Mouse (Mus musculus): ENCODE data around the gene Mroh8. TPM values are rescaled to one million over a fixed set of nuclear protein-coding genes. Genes with fewer than 3 reads are reported as not detected.
A peak's percentile ranks its signal among the peaks of the same experiment; 100 is the strongest.
"Not testable (repeated sequence)": the region's sequence is repeated elsewhere in the genome, so short reads cannot be mapped to it uniquely, and the experiment has no call there.

Mroh8 gene
- polyA plus RNA-seq, 1 experiment from 2014 or later: 0.51 TPM

- no peaks in the 10 kb centered on the region for H3K27me3 ChIP-seq (replicated peaks; ENCODE audit: control insufficient read depth, insufficient read depth, low read length)
- no peaks in the 10 kb centered on the region for H3K36me3 ChIP-seq (ENCODE audit: control insufficient read depth, insufficient read depth, low read length)
- H3K4me3 ChIP-seq (ENCODE audit: low read length): no peak overlapping the region
- no peak for ATAC-seq
- no peak overlapping the region for H3K9ac ChIP-seq (ENCODE audit: low read depth, low read length)
- 0 out of 2 replicates have a peak, but pooled peaks cover 2% of the 10 kb centered on the region for H3K9me3 ChIP-seq (ENCODE audit: control insufficient read depth, low read length)
- no peaks in the 10 kb centered on the region for H3K4me1 ChIP-seq (ENCODE audit: control insufficient read depth, insufficient read depth, low read depth, low read length)
- H3K4me2 ChIP-seq (ENCODE audit: low read length): no peak overlapping the region
- no peak overlapping the region for H3K27ac ChIP-seq (ENCODE audit: low read depth, low read length)
- WGBS: 93% methylated on average over 7 of the region's 7 CpGs
Observed at GRCm38 (mm10) chr2:157211731-157212130, 67.6 kb downstream of the Mroh8 start.

- Histone ChIP-seq H3K4me1 (ENCODE audit: control insufficient read depth, insufficient read depth, low read depth, low read length) (peaks cover 7% of the 10 kb centered on the region; the same call in 1 of the 2 replicates), H3K36me3 (ENCODE audit: control insufficient read depth, insufficient read depth, low read length) (no peaks in the 10 kb centered on the region), H3K9ac (ENCODE audit: low read depth, low read length) (peak within 1 kb of the TSS; percentile 97), H3K27me3 (replicated peaks; ENCODE audit: control insufficient read depth, insufficient read depth, low read length) (no peaks in the 10 kb centered on the region), H3K4me3 (ENCODE audit: low read length) (peak within 1 kb of the TSS; percentile 86), H3K9me3 (ENCODE audit: control insufficient read depth, low read length) (0 out of 2 replicates have a peak, but pooled peaks cover 2% of the 10 kb centered on the region), H3K4me2 (ENCODE audit: low read length) (peak within 1 kb of the TSS; percentile 80), H3K27ac (ENCODE audit: low read depth, low read length) (peak within 1 kb of the TSS; percentile 98)
- WGBS: 2% methylated on average over 73 of the region's 73 CpGs
- ATAC-seq: peak; percentile 91
Observed at GRCm38 (mm10) chr2:157204366-157205218, 74.8 kb downstream of the Mroh8 start, which contains the start of gene Rbl1. Gene Rbl1, minus strand, starts transcription at chr2:157204534.

- WGBS: 1% methylated on average over 40 of the region's 49 CpGs
- ATAC-seq: peak; percentile 89
- peak overlapping the region; percentile 86 for H3K4me3 ChIP-seq (ENCODE audit: low read length)
- peak overlapping the region; percentile 80 for H3K4me2 ChIP-seq (ENCODE audit: low read length)
- peaks cover 1% of the 10 kb centered on the region; the same call in 1 of the 2 replicates for H3K36me3 ChIP-seq (ENCODE audit: control insufficient read depth, insufficient read depth, low read length)
- H3K9ac ChIP-seq (ENCODE audit: low read depth, low read length): peak overlapping the region; percentile 97
- 0 out of 2 replicates have a peak, but pooled peaks cover 2% of the 10 kb centered on the region for H3K9me3 ChIP-seq (ENCODE audit: control insufficient read depth, low read length)
- H3K27me3 ChIP-seq (replicated peaks; ENCODE audit: control insufficient read depth, insufficient read depth, low read length): no peaks in the 10 kb centered on the region
- peak overlapping the region; percentile 98 for H3K27ac ChIP-seq (ENCODE audit: low read depth, low read length)
- peaks cover 7% of the 10 kb centered on the region; the same call in 1 of the 2 replicates for H3K4me1 ChIP-seq (ENCODE audit: control insufficient read depth, insufficient read depth, low read depth, low read length)
Observed at GRCm38 (mm10) chr2:157203459-157204365, 75.6 kb downstream of the Mroh8 start.

GRCm38 (mm10) chr2:157203026-157203425, 76.3 kb downstream of the Mroh8 start:
- peak overlapping the region; percentile 80 for H3K4me2 ChIP-seq (ENCODE audit: low read length)
- no peak overlapping the region for H3K27ac ChIP-seq (ENCODE audit: low read depth, low read length)
- H3K36me3 ChIP-seq (ENCODE audit: control insufficient read depth, insufficient read depth, low read length): peaks cover 3% of the 10 kb centered on the region; the same call in 1 of the 2 replicates
- ATAC-seq: no peak
- H3K9ac ChIP-seq (ENCODE audit: low read depth, low read length): no peak overlapping the region
- H3K9me3 ChIP-seq (ENCODE audit: control insufficient read depth, low read length): 0 out of 2 replicates have a peak, but pooled peaks cover 2% of the 10 kb centered on the region
- H3K4me1 ChIP-seq (ENCODE audit: control insufficient read depth, insufficient read depth, low read depth, low read length): peaks cover 7% of the 10 kb centered on the region; the same call in 1 of the 2 replicates
- no peak overlapping the region for H3K4me3 ChIP-seq (ENCODE audit: low read length)
- no peaks in the 10 kb centered on the region for H3K27me3 ChIP-seq (replicated peaks; ENCODE audit: control insufficient read depth, insufficient read depth, low read length)

GRCm38 (mm10) chr2:157202361-157202760, 77.0 kb downstream of the Mroh8 start:
- Histone ChIP-seq H3K4me2 (ENCODE audit: low read length) (no peak overlapping the region), H3K9ac (ENCODE audit: low read depth, low read length) (no peak overlapping the region), H3K9me3 (ENCODE audit: control insufficient read depth, low read length) (0 out of 2 replicates have a peak, but pooled peaks cover 1% of the 10 kb centered on the region), H3K4me3 (ENCODE audit: low read length) (no peak overlapping the region), H3K27me3 (replicated peaks; ENCODE audit: control insufficient read depth, insufficient read depth, low read length) (no peaks in the 10 kb centered on the region), H3K27ac (ENCODE audit: low read depth, low read length) (no peak overlapping the region), H3K4me1 (ENCODE audit: control insufficient read depth, insufficient read depth, low read depth, low read length) (peaks cover 7% of the 10 kb centered on the region; the same call in 1 of the 2 replicates), H3K36me3 (ENCODE audit: control insufficient read depth, insufficient read depth, low read length) (peaks cover 3% of the 10 kb centered on the region; the same call in 1 of the 2 replicates)
- 72% methylated on average over 6 of the region's 6 CpGs for WGBS
- no peak for ATAC-seq

- Histone ChIP-seq H3K4me2 (ENCODE audit: low read length) (no peak overlapping the region), H3K9ac (ENCODE audit: low read depth, low read length) (no peak overlapping the region), H3K27ac (ENCODE audit: low read depth, low read length) (no peak overlapping the region), H3K4me1 (ENCODE audit: control insufficient read depth, insufficient read depth, low read depth, low read length) (peaks cover 7% of the 10 kb centered on the region; the same call in 1 of the 2 replicates), H3K27me3 (replicated peaks; ENCODE audit: control insufficient read depth, insufficient read depth, low read length) (no peaks in the 10 kb centered on the region), H3K9me3 (ENCODE audit: control insufficient read depth, low read length) (no peaks in the 10 kb centered on the region), H3K36me3 (ENCODE audit: control insufficient read depth, insufficient read depth, low read length) (peaks cover 3% of the 10 kb centered on the region; the same call in 1 of the 2 replicates), H3K4me3 (ENCODE audit: low read length) (no peak overlapping the region)
- WGBS: 87% methylated on average over 6 of the region's 6 CpGs
- ATAC-seq: no peak
Observed at GRCm38 (mm10) chr2:157201081-157201830, 78.1 kb downstream of the Mroh8 start.

- not testable (repeated sequence) for H3K9ac ChIP-seq (ENCODE audit: low read depth, low read length); H3K27ac ChIP-seq (ENCODE audit: low read depth, low read length); ATAC-seq; H3K4me3 ChIP-seq (ENCODE audit: low read length); H3K9me3 ChIP-seq (ENCODE audit: control insufficient read depth, low read length); H3K4me1 ChIP-seq (ENCODE audit: control insufficient read depth, insufficient read depth, low read depth, low read length); H3K4me2 ChIP-seq (ENCODE audit: low read length); H3K27me3 ChIP-seq (replicated peaks; ENCODE audit: control insufficient read depth, insufficient read depth, low read length)
- H3K36me3 ChIP-seq (ENCODE audit: control insufficient read depth, insufficient read depth, low read length): peaks cover 15% of the 10 kb centered on the region; the same call in 1 of the 2 replicates
- 97% methylated on average over 11 of the region's 11 CpGs for WGBS
Observed at GRCm38 (mm10) chr2:157198405-157198804, 80.9 kb downstream of the Mroh8 start.

- H3K36me3 ChIP-seq (ENCODE audit: control insufficient read depth, insufficient read depth, low read length): peaks cover 22% of the 10 kb centered on the region
- no peak overlapping the region for H3K4me3 ChIP-seq (ENCODE audit: low read length)
- 95% methylated on average over 4 of the region's 4 CpGs for WGBS
- no peak overlapping the region for H3K27ac ChIP-seq (ENCODE audit: low read depth, low read length)
- no peak overlapping the region for H3K4me2 ChIP-seq (ENCODE audit: low read length)
- no peaks in the 10 kb centered on the region for H3K9me3 ChIP-seq (ENCODE audit: control insufficient read depth, low read length)
- H3K27me3 ChIP-seq (replicated peaks; ENCODE audit: control insufficient read depth, insufficient read depth, low read length): no peaks in the 10 kb centered on the region
- H3K9ac ChIP-seq (ENCODE audit: low read depth, low read length): no peak overlapping the region
- no peaks in the 10 kb centered on the region for H3K4me1 ChIP-seq (ENCODE audit: control insufficient read depth, insufficient read depth, low read depth, low read length)
- ATAC-seq: no peak
Observed at GRCm38 (mm10) chr2:157190651-157191050, 88.7 kb downstream of the Mroh8 start.

Data from hindbrain, embryonic 16.5 days (tissue).